Mouse (Mus musculus) heart, postnatal 4 days (tissue): Measurements from ENCODE around the gene Gm11037. TPM values are rescaled to one million over a fixed set of nuclear protein-coding genes. Genes with fewer than 3 reads are reported as not detected.
A peak's percentile ranks its signal among the peaks of the same experiment; 100 is the strongest.

ENCODE experiments used
- DNase-seq: peaks from one replicate; pipeline ENCODE4 v3.0.0; 2021
- total RNA-seq, 2 experiments: library from RNA; stranded (reverse); gene quantifications; 2 replicates each; pipeline ENCODE4 v1.2.3; 2021

Gene Gm11037
- total RNA-seq, 2 experiments from 2014 or later = not detected

GRCm38 (mm10) chr2:131148353-131149253 lies 15.3 kb downstream of the Gm11037 start:
- DNase-seq = peak; percentile 20

GRCm38 (mm10) chr2:131149254-131149578 lies 15.9 kb downstream of the Gm11037 start:
- no peak for DNase-seq

- no peak for DNase-seq
These were observed 19.0 kb downstream of the Gm11037 start for GRCm38 (mm10) chr2:131152166-131152730.

- DNase-seq = no peak
These were observed 20.7 kb downstream of the Gm11037 start for GRCm38 (mm10) chr2:131154036-131154435.

GRCm38 (mm10) chr2:131156987-131157386 lies 23.7 kb downstream of the Gm11037 start:
- DNase-seq = no peak

GRCm38 (mm10) chr2:131159491-131159910 lies 26.2 kb downstream of the Gm11037 start:
- no peak for DNase-seq

GRCm38 (mm10) chr2:131159938-131160581 lies 26.8 kb downstream of the Gm11037 start, which contains the start of gene 1700037H04Rik:
TSS of gene 1700037H04Rik (minus strand) at chr2:131160081.
- DNase-seq = peak; percentile 97

- DNase-seq = peak; percentile 46
These were observed 27.4 kb downstream of the Gm11037 start for GRCm38 (mm10) chr2:131160671-131161111.

GRCm38 (mm10) chr2:131163924-131164323 lies 30.6 kb downstream of the Gm11037 start:
- no peak for DNase-seq

- DNase-seq = no peak
These were observed 32.9 kb downstream of the Gm11037 start for GRCm38 (mm10) chr2:131166172-131166571.

- DNase-seq = no peak
These were observed 34.7 kb downstream of the Gm11037 start for GRCm38 (mm10) chr2:131167984-131168383.

- DNase-seq = no peak
These were observed 35.6 kb downstream of the Gm11037 start for GRCm38 (mm10) chr2:131168914-131169313.

GRCm38 (mm10) chr2:131170936-131171335 lies 37.6 kb downstream of the Gm11037 start:
- no peak for DNase-seq

- DNase-seq = peak; percentile 71
These were observed 38.3 kb downstream of the Gm11037 start for GRCm38 (mm10) chr2:131171401-131172104.

GRCm38 (mm10) chr2:131172322-131172721 lies 39.0 kb downstream of the Gm11037 start:
- DNase-seq = no peak

- DNase-seq = peak; percentile 62
These were observed 41.4 kb downstream of the Gm11037 start for GRCm38 (mm10) chr2:131174700-131175099.

GRCm38 (mm10) chr2:131175286-131175944 lies 42.1 kb downstream of the Gm11037 start:
- no peak for DNase-seq

GRCm38 (mm10) chr2:131175945-131176309 lies 42.6 kb downstream of the Gm11037 start:
- no peak for DNase-seq

GRCm38 (mm10) chr2:131176491-131176890 lies 43.2 kb downstream of the Gm11037 start:
- DNase-seq = no peak

- no peak for DNase-seq
These were observed 44.6 kb downstream of the Gm11037 start for GRCm38 (mm10) chr2:131177932-131178331.

- no peak for DNase-seq
These were observed 45.5 kb downstream of the Gm11037 start for GRCm38 (mm10) chr2:131178828-131179245.
